Mouse (Mus musculus): Measurements from ENCODE around the gene Cramp1l.

DNA sequence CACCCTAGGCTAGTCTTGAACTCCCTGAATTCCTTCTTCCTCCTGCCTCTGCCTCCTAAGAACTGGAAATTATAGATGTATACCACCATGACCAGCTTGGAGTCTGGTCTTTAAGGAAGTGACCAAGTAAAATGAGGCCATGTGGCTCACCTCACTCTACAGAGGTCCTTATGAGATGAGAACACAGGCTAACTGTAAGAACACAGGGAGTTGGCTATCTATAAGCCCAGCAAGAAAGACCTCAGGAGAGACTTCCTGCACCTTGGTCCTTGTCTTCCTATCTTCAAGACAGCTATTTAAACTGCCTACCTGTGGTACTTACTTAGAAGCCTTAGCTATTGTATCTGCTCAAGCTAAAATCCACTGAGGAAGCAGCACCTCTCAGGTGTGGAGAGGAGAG lies 101.6 kb downstream of the Cramp1l start:
- TF ChIP-seq GATA1 (IDR thresholded peaks at IDR 0.05; ENCODE audit: low read length) (no peak), TAL1 (IDR thresholded peaks at IDR 0.05; ENCODE audit: low read length) (no peak)
